Mouse (Mus musculus): ENCODE results near the gene Cdk9.

Gene Cdk9

DNA sequence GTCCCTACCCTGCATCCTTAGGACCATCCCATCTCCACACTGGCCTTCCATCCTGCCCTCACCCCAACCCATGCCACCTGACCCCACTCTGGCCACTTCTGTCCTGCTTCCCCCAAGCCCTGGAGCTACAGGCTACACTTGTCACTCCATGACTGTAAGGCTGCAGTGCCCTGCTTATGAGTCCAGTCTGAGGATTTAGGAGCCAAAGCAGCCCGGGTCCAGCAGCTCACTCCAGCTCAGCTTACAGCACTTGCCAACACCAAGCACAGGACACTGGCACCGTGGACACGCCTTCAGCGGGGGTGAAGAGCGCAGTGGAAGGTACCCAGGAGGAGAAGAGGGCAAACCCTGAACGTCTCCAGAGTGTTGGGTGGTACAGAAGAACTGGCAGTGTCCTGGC is 5.9 kb downstream of the Cdk9 start:
- DNase-seq (ENCODE audit: low spot score): no peak

DNA sequence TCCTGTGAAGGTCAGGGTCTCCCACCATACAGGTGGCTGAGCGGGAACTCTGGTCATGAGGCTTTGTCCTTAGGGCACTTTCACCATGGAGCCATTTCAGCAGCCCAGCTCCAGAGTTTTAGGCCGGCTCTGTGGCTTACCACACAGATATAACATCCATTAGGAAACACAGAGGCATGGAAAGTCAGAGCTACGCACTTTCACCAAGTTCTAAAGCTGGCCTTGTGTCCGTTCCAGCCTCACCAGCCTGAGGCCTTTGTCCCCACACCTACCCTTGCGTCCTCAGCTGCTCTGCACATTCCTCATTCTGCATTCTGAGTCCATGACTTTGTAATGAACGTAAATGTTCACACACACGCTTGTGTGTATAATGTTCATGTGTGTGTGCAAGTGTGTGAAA is 7.9 kb downstream of the Cdk9 start:
- DNase-seq (ENCODE audit: low spot score): no peak

DNA sequence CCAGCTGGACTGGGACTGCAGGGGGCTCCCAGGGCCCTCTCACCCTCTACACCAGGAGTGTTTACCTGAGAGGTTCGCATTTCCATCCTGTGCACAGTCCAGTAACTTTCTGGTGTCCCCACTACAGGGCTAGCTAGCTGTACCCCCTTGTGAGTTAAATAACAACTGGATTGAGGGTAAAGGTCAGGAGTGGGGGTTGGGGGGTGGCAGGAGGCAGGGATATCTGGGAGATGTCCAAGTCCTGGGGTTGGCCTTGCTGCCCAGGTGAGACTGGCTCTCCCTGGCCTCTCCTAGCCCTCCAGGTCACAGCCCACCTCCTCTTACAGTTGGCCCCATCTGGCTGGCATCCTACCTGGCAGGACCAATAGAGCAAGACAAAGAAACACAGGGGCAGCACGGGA is 8.9 kb downstream of the Cdk9 start, which contains the start of gene Fpgs:
Fpgs (minus strand) TSS at position 125 of the 401 bp plus-strand sequence.
- no peak for DNase-seq (ENCODE audit: low spot score)

DNA sequence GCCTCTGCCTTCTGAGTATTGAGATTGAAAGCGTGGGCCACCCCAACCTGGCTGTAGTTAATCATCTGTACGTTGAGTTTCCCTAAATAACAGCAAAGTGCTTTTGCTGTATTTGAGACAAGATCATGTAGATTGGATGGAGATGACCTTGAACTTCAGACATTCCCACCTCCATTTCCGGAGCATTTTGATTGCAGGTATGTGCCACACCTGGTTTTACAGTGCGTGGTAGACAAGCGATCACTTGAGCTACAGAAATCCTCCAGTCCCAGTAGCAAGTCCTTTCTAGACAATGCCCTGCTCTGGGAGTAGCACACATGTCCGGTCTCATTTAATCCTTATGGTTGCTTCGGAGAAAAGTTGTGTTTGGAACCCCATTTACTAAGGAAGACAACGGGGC is 9.8 kb downstream of the Cdk9 start:
- no peak for DNase-seq (ENCODE audit: low spot score)

DNA sequence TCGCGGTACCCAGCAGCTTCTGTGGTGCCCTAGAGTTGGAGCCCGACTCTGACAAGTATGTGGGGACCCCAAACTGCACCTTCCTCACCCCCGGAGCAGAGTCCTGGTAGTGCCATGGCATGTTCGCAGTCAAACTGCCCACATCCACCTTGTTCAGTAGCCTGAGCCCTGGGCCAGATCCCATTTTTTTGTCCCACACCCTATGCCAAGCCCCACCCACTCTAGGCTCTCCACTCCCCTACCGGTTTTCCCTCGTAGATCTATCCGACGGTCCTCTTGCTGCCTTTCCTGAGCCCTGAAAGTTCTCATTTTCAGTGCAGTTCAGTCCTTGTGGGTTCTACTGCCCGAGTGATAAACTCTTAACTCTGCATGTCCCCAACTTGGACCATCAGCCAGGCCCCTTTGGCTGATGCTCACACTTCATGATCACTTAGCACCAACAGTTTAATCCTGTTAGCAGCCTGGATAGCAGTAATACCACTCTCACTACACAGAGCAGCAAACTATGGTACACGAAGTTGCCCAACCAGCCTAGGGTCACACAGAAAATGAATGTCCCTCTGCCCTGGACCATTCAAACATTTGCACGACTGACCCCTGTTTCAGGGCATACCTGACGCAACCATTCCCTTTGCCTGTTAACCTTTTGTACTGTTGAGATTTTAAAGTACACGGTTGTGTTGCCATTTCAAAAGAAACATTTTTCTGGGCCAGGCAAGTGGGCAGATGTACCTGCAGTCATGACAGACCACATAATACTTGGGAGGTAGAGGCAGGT is 11.7 kb downstream of the Cdk9 start:
- DNase-seq (ENCODE audit: low spot score): no peak

DNA sequence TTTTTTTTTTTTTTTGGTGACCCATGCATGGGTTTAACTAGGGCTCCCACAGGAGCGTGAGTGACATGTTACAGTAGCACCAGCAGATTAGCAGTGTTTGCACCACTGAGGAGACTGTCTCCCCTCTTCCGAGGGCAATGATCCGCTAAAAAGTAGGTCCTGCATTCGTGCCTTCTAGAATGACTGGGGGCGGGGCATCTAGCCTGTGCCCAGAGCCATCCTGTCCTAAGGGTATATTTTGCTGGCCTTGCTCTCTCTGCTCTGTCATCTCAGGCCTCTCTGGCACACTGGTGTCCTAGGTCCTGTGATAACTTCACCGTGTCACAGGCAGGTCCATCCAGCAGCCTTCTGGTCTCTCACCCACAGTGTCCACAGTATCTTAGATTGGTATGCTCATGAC is 13.2 kb downstream of the Cdk9 start:
- no peak for DNase-seq (ENCODE audit: low spot score)

DNA sequence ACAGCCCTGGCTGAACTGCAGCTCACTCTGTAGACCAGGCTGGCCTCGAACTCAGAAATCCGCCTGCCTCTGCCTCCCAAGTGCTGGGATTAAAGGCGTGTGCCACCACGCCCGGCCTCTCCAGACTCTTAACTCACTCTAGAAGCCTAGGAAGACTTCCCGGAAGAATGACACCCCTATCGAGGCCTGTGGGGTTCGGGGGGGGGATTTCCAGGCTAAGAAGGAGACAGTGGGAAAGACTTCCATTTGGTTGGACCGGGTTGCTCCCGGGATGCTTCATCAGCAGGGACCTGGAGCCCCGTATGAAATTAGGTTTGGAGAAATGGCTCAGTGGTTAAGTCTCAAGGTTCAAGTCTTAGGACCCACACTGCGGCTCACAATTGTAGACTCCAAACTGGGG is 18.2 kb downstream of the Cdk9 start:
- no peak for DNase-seq (ENCODE audit: low spot score)

DNA sequence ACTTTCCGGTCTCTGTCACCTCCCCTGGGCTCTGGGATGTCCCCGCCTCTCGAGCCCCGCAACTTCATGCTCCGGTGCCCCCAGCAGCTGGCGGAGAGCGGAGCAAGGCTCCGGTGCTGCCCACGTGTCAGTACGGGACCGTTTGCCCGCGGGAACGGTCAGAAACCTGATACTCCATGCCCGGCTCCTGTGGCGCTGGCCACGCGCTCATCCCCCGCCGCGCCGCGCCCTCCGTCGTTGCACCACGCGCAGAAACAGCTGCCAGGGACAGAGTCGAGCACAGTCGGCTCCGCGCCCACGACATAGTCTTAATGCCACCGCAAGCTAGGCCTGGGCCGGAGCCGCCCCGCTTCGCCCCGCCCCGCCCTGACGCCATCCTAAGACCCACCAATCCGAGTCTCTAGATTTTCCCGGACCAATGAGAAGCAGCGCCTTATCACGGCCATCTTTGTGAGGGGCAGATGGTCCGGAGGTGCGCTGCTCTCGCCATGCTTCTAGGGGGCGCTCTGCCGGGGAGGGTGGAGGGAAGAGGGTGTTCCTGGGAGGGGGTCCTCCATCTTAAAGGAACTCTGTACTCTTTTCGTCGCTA is 19.0 kb downstream of the Cdk9 start:
- peak; percentile 96 for DNase-seq (ENCODE audit: low spot score)

DNA sequence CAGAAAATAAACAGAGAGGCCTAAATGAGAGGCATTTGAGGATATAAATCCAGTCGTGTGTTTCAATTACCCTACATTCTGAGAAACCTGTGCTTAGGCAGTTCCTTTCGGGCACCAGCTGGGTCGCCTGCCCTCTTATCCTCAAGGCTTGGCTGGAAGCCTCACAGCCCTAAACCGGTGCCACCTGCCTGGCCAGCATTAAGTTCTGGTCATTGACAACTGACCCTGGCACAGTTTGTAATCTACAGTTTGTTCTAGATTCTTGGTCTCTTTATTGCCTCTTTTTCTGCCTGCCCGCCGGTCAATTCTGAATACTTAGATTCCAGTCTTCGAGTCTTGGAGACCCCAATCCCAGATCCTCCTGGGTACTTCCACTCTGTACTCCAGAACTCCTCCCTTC is 19.6 kb downstream of the Cdk9 start:
- no peak for DNase-seq (ENCODE audit: low spot score)

DNA sequence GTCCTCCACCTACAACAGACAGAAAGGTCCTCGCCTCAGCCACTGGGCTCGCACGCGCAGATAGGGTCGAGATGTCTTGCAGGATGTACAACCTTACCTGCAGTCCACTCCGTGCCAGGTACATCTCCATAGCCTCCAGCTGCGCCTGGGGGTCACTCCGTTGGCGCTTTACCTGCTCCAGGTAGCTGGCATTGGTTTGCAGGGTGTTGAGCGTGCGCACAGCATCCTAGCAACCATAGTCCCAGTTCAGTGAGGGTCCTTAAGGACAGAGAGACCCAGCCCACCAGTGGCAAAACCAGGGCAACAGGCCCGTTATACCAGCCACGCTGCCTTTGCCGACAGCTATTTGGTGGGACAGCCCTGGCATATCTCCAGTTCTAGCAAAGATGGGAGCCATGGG is 20.4 kb downstream of the Cdk9 start:
- DNase-seq (ENCODE audit: low spot score): no peak

DNA sequence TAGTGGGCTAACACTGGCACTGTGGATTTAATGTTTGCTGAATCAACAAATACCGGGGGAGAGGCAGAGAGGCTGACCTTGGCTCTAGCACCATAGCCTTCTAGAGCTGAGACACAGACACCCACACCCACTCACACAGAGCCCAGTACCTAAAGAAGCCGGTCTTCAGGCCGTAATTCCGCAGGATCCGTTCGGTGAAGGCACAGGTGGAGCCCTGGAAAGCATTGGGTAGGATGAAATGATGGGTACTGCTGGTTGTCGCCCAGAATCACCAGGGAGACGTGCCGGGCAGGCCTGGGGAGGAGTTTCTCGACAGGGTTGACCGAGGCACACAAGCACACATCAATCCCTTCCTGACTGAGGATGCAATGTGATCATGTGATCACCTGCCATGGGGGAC is 21.8 kb downstream of the Cdk9 start:
- DNase-seq (ENCODE audit: low spot score): no peak

DNA sequence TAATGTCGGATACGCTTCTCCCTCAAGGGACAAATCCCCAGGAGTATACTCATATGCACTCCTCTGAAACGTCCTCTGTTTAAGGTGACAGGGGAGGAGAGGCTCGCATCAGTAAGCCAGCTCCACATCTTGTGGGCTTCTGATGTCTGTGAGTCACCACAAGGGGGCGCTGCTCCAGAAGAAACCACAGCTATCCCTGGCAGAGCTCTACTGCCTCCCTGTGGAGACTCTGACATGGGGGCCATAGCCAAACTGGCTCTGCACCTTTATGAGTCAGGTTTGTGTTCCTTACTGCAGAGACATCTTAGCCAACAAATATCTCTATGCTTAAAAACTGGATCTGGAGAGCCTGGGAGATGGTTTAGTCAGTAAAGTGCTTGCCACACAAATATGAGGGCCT is 23.5 kb downstream of the Cdk9 start:
- peak; percentile 78 for DNase-seq (ENCODE audit: low spot score)

DNA sequence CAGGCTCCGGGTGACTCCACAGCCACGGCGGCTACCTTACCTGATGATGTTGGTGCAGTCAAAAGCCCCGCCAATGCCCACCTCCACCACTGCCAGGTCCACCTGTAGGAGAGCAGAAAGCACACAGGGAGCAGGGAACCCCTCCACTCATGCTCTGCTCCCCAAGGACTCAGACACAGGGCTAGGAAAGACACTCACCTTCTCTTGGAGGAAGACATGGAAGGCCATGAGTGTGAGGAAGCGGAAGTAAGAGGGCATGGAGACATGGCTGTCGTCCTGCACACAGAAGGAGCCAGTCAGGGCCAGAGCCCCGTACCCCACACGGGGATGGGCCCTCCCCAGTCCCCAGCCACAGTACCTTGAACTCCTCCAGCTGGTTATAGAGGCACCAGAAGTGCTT is 25.3 kb downstream of the Cdk9 start:
- no peak for DNase-seq (ENCODE audit: low spot score)

DNA sequence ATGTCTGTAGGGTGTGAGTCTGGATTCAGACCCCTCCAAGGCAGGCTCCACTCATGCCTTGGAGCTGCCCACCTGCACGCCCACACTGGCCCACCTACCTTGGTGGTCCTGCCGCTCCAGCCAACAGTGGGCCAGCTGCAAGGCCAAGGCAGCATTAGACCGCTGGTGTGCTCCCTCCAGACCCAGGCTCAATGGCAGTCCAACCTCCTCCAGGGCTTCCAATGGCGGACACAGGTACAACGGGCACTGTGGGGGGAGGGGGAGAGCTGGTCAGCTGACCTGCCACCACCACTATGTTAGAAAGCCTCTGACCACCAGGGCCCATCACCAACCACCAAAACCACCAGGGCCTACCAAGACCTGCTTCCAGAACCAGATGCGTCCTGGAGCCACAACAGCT is 26.2 kb downstream of the Cdk9 start:
- DNase-seq (ENCODE audit: low spot score): no peak

DNA sequence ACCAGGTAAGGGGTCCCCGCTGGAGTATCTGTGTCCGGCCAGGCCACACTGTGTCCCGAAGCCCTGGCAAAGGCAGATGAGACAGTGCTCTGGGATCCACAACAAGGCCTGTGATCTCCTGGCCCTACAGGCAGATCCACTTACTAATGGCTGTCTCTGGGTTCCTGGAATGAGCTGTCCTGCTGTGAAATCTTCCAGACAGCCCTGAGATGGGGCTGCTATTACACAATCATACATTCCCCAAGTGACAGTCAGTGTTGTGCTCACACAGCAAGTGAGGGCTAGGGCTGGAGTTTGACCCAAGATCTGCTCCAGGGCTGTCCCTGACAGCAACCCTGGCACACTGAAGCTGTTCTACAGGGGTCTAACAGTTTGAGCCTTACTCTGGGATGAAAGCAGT is 27.1 kb downstream of the Cdk9 start:
- DNase-seq (ENCODE audit: low spot score): no peak

DNA sequence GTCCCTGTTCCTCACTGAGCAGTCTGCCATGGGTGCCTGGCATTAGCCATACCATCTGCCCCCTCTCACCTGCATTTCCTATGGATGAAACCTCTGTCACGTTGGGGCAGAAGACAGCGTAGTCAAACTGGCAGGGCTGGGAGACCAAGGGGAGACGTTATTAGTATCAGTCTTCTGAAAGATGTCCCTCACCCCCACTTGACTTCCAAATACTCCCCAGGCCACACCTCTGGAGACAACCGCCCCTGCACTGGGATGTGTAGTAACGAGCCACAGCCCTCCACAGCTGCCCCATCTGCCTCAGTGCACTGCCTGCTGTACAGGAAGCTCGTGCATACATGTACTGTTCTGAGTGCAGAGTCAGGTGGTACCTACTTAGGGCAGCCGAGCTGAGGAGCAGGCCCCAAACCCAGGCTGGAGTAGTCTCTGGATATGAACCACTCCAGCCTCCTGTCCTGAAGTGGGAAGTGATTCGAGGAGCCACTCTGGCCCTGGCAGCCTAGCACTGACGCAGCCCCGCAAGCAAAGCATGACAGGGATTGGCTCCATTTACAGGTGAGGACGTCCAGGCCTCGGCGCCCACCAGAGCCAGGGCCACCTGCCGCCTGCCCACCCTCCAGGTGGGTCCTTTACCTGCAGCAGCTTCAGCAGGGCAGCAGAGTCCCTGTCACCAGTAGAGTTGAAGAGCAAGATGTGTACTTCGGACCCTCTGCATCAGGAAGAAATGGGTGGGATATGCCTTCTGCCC is 28.0 kb downstream of the Cdk9 start:
- no peak for DNase-seq (ENCODE audit: low spot score)

DNA sequence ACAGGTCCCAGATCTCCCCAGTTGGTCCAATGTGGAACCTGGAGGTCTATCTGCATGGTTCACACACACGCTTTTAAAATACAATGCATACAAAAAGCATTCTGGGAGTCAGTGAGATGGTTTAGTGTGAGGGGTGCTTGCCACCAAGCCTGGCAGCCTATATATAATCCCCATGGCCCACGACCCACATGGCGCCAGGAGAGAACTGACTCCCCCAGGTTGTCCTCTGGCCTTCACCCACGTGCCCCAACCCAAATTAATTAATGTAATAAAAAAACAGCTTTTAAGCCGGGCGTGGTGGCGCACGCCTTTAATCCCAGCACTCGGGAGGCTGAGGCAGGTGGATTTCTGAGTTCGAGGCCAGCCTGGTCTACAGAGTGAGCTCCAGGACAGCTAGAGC is 29.2 kb downstream of the Cdk9 start:
- no peak for DNase-seq (ENCODE audit: low spot score)

DNA sequence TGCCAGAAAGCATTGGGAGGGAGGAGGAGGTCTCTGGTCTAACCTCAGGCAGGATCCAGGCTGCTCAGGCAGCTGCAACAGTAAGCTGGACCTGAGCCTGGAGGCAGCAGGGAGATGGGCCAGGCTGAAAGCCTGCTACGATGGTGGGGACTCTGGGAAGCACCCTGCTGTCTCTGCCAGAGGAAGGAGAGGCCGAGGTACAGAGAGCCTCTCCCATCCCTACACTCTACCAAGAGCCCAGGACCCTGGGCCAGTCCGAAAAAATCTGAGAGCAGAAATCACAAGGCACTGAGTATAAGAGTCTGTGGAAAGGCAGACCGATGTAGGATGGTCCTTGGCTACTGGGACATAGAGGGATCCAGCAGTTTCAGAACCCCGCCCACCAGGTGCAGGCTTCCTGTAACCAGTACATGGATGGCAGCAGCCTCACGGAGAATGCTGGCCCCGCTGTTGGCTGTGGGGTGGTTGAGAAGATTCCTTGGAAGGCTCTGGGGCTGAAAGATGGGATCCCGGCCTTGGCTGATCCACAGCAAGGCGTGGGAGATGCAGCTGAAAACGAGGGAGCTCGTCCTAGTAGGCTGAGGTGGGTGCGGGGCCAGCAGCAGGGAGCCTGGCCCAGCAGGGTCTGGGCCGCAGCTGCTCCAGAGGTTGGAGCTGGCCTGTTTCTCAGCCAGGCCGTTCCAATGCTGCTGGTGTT is 30.0 kb downstream of the Cdk9 start:
- DNase-seq (ENCODE audit: low spot score): no peak

DNA sequence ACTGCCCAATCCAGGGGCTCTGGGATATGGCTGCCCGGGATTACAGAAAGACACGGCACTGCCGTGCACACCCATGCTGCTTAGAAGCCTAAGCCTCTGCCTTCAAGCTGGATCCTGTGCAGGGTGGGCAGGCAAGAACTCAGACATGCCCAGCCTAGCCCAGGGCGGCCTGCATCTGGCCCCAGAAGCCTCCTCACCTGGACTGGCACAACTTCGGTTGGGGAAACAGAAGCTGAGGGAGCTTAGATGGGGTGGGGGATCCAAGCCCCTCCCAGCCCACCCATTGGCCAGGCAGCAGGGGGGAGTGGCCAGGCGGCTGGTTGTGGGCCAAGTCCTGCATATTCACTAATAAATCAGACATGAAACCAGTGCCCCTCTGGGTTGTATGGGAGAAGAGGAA is 31.1 kb downstream of the Cdk9 start:
- no peak for DNase-seq (ENCODE audit: low spot score)

DNA sequence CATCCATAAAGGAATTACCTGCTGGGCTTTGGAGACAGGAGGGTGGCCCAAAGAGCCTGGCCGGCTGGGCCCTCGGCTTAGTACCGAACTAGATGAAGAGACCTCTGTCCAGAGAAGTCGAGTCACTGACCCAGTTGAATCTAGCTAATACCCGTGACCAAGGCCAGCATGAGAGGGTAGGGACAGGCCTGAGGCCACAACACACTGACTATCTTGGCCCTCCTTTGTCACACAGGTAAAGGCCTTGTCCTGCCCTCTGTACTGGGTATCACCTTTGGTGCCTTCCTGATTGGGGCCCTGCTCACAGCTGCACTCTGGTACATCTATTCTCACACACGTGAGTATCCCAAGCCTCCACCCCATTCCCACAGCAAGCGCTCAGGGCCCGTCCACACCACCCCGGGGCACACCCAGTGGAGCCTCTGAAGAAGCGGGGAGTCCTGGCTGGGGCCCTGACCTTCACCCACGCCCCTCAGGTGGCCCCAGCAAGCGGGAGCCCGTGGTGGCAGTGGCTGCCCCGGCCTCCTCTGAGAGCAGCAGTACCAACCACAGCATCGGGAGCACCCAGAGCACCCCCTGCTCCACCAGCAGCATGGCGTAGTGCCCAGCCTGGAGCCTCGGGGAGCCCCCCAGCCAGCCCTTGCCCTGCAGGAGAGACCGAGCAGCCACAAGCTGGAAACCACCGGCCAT is 31.8 kb downstream of the Cdk9 start:
- DNase-seq (ENCODE audit: low spot score): no peak

DNA sequence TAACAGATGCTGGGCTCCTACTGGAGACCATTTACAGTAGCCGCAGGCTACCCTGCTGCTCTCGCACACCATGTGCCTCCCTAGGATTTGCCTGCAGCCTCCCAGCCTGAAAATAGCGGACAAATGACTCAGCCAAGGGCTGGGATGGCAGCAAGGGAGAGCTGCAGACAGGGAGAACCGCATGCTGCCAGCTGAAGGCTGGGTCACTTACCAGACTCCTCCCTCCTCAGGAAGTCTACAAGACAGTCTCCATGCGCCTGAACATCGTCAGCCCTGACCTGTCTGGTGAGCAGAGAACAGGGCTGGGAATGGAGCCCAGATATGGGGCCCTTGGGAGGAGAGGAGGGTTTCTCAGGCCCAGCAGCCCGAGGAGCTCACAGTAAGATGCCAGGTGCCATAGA is 32.8 kb downstream of the Cdk9 start:
- DNase-seq (ENCODE audit: low spot score): peak; percentile 63

DNA sequence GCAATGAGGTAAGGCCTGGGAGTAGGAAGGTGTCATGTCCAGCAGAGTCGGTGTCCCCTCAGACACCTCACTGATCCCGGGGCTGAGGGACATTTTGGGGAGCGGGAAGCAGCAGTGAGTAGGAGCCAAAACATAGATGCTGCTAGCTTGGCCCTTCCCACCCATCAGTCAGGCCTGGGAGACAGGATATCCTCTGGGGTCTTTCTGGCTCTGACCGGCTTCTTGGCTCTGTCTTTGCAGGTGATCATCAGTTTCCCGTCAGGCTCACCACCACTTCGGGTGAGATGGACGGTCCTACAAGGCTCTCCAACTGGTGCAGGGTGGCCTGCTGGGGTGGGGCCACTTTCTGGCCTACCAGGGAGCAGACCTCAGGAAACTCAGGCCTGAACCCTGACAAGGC is 35.2 kb downstream of the Cdk9 start:
- DNase-seq (ENCODE audit: low spot score): no peak

Measured in testis, postnatal 14 days (tissue).